Mouse (Mus musculus): ENCODE measurements around the gene Atxn1.

The Atxn1 gene

DNA sequence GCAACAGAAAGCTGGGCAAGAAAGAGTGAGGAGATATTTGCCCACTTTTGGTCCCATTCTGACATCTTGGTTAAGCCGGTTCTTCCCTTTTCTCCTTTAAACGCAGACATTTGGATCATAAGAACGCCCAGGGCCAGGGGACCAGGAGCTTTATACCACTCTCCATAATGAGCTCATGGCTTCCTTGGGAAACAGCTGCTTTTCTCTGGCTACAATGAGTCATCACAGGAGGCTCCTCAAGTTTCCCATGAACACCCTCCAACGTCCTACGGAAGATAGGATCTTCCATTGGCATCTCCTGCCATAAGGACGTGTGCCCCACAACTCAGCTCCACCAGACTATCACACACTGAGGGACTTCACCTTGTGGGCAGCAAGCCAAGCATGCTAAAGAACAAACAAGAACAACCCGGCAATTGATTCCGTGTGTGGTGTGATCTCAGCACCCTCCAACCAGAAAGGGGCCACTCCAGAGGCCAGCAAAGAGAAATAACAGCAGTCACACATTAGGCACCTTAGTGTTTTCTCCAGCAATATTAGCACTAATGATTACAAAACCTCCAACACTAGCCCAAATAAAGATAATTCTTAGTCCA is 135.4 kb downstream of the Atxn1 start:
- DNase-seq (ENCODE audit: low read depth, low spot score): no peak

DNA sequence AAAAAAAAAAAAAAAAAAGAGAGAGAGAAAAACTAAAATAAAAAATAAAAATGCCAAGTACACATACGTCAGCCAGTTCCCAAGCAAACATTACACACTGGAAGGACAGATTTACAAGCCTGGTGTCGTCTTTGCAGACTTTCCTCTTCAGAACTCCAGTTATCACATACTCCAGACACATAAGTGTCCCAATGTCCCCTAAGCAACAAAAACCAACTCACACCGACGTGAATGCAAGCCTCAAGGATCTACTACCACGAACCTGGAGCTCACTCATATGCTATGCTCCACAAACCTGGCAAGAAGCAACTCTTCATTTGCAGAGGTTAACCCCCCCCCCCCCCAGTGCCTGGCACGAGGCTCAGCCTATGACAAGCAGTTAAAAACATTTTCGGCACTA is 136.8 kb downstream of the Atxn1 start:
- DNase-seq (ENCODE audit: low read depth, low spot score): no peak

DNA sequence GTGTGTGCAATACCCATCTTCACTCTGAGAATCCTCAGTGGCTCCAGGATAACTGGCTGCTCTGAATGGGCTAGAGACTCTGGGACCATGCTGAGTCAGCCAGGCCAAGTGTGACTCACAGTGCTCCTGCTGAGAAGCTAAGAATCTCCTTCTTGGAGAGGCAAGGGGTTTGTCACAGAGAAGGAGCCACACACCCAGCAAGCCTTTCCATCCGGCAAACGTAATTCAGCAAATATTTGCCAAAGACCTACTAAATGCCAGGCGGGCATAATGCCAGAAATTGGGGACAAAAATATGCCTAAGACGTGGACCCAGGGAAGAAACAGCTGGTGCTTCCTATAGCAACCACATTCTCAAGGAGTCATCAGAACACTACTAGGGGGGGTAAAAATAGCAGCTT is 137.2 kb downstream of the Atxn1 start:
- no peak for DNase-seq (ENCODE audit: low read depth, low spot score)

DNA sequence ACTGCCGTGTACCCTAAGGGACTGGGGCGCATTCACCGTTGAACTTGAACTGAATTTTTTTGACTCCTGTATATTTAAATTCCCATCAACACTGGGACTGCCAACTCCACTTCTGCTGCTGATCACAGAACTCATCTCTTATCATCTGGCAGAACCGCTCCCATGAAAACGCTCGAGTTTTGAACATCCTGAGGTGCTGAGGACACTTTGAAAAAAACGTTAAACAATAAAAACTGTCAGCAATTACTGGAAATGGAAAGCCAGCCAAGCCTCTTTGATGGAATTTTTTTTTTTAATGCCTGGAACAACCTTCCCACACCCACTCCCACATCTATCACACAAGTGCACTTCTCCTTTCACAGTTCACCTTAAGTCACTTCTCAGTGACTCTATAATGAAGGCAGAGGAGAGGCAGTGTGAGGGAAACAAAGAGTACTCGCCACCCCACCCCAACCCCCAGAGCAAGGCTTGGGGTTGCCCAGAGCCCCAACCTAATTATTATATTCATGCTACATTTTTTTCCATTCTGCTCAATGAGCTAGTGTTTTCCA is 137.7 kb downstream of the Atxn1 start:
- no peak for DNase-seq (ENCODE audit: low read depth, low spot score)

DNA sequence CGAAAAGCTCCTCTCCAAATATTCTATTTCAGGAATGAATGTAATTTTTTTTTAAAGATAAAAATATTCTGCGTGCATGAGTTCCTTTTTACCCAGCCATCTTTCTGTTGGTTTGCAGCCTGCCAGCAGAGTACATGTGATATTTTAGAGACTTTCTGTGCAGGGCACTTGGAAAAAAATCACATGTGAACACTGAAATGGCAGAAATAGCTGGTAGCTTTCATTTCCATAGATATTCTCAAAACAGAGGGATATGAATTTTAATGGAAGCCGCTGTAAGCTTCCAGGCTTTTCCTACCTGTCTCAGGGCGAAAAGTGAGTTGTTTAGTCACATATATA is 142.3 kb downstream of the Atxn1 start:
- no peak for DNase-seq (ENCODE audit: low read depth, low spot score)

DNA sequence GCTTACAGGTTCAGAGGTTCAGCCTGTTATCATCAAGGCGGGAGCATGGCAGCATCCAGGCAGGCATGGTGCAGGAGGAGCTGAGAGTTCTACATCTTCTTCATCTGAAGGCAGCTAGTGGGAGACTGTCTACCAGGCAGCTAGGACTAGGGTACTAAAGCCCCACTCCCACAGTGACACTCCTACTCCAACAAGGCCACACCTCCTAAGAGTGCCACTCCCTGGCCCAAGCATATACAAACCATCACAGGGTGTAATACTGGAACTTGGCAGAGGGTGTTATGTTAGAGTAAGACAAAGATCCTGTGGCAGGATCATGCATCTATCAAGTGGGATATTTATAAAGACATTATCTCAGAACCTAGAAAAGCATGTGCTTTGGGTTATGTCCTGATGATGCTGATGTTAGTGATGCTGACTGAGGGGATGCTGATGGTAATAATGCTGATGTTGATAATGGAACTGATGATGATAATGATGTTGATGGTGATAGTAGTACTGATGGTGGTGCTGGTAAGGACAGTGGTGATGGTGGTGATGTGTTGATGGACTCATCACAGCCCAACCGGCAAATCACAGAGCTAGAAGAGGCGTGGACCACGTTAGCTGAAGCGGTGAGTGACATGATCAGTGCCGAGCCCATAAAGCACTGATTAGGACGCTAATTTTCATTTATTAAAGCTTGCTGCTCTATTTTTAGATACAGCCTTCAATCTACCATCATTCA is 142.9 kb downstream of the Atxn1 start:
- no peak for DNase-seq (ENCODE audit: low read depth, low spot score)

DNA sequence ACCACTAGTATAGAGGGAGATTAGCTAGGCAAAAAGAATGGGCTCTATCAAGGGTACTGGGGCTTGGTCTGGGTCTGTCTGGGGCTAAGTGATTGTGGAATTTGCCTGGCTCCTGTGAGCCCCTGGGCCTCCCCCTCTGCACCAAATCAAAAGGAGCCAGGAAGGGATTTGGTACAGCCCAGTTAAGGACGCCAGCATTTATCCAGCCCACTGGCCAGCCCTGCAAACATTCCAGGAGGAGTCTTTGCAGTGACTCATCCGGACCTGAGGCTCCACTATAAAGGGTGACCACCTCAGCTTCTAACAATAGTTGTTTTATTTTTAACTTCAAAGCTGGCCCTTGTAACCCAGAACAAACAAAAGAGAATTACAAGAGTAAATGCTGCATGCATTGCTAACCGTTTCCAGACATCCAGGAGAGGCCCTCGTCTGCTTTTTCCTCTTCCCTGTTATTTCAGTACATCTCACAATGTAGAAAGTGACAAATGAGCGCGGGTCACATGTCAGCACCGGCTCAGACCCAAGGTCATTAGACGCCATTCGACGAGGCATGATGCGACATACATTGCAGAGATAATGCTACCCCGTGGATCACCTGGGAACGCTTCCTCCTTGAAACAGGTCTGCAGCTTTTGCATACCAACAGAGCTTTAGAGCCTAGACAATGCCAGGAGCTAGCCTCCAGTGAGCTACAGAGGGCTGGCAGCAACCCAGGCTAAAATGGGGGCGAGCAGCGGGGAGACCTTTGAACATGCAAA is 144.2 kb downstream of the Atxn1 start:
- no peak for DNase-seq (ENCODE audit: low read depth, low spot score)

DNA sequence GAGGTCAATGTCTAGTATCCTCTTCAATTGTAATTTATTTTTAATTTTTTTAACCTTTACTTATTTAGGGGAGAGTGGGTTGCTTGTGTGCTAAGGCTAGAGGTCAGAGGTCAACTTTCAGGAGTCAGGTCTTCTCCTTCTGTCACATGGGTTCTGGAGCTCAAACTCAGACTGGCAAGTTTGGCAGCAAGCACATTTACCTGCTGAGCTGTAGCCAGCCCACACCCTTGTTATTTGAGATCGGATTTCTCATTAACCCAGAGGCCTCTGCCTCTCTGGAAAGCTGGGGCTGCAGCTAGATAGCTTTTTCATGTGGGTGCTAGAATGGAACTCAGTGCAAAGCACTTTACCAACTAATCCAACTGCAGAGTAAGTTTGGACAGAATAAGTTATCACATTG is 148.1 kb downstream of the Atxn1 start:
- no peak for DNase-seq (ENCODE audit: low read depth, low spot score)

DNA sequence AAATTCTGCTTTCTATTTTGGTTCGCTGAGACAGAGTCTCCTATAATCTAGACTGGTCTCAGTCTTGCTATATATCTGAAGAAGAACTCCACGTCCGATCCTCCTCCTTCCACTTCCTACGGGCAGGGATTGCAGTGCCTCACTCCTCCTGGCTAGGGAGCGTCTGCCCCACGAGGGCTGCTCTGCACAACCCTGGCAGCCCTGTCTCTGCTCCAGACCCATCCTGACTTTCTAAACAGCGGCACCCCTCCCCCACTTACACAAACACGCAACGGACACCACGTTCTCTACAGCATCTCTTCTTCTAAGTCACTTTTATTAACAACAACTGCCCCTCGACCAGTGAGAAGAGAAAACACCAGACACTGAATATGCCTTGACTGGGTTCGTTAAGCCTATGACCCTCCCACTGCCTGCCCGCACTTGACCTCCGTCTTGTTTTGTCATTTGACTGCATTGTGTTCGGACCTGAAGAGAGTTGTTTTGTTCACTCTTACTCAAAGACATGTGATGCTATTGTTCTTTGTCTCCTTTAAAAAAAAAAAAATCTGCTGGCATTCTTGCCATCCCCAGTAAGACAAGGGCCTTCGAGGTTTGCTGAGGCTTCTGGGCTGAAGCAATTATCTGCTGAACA is 154.9 kb downstream of the Atxn1 start:
- no peak for DNase-seq (ENCODE audit: low read depth, low spot score)

DNA sequence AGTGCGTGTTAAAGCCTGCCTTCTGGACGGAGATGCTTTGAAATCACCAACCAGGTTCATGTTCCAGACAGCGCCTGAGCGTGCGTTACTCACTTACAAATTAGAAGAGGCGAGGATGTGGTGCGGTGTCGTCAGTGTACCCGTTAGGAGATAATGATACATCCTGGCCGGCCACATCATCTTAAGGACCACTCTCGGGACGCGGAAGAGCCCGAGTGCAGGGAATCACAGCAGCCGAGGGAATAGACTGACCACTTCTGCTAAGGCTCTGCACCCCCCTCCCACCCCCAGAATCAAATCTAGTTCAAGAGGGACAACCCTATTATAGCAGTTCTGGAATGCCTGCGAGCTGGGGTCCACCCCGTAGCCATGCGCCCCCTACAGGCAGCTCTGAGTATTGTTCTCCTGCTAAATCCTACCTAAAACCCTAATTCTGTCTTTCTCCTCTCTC is 157.2 kb downstream of the Atxn1 start:
- DNase-seq (ENCODE audit: low read depth, low spot score): no peak

DNA sequence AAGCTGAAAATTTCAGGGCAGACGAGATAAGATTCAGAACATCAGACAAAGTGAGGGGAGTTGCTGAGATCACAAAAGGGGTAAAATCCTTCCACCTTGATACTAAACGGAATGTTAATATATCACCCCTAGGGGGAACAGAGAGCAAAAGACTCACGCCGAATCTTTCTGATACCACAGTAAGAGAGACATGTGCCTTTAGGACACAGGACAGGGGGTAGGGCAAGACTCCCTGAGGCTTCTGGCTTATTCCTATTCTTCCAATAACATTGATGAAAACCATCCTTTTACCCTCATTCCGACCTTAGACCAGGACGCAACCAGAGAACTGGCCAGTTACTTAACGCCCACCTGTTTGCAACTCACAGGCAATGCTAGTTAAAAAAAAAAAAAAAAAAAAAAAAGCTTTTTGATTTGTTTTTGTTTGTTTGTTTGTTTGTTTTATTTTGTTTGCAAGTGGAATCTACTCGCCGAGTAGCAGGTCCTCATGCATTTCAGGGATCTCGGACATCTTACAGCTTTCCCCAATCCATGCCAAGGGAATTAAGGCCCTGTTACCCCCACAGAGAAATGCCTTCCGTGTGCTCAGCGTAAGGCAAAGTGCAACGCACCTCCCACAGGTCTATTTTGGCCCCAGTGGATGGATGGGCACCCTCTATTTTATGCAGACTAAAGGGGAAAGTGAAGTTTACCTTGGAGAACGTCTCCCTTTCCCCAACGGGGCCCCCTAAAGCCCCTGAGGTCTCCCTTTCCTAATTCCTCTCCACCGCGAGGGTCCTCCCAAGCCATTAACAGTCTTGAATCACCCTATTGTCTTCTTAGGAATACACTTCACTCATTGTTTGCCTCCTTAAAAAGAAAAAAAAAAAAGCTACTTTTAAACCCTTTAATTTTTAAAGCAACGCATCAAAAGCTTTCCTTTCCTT is 157.9 kb downstream of the Atxn1 start:
- DNase-seq (ENCODE audit: low read depth, low spot score): no peak

DNA sequence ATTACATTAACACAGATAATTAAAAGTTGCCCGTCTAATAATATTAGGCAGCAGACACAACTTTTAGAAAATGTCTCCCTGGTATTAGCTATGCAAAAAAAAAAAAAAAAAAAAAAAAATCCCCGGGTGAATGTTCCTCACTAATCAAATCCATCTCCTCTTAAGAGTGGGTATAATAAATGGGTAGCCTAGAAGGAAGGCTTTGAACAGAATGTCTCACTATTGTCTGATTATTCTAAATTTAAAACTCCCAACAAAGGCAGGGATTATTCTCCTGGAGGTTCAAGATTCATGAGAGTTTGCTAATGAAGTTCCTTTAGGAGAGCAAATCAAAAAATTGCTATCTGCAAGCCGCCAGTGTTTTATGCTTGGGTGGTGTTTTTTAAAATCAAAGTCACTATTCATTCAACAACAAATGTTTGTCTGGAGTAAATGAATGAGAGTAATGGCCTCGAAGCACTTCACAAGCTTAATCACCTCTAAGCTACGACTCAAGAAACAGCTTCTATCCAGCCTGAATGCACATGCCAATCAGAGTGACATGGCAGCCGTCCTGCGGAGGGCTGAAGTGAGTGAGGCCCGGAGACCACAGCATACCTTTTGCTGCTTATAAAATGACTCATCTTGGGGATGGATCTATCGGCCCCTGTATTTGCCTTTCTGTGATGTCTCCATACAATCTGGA is 158.8 kb downstream of the Atxn1 start:
- no peak for DNase-seq (ENCODE audit: low read depth, low spot score)

DNA sequence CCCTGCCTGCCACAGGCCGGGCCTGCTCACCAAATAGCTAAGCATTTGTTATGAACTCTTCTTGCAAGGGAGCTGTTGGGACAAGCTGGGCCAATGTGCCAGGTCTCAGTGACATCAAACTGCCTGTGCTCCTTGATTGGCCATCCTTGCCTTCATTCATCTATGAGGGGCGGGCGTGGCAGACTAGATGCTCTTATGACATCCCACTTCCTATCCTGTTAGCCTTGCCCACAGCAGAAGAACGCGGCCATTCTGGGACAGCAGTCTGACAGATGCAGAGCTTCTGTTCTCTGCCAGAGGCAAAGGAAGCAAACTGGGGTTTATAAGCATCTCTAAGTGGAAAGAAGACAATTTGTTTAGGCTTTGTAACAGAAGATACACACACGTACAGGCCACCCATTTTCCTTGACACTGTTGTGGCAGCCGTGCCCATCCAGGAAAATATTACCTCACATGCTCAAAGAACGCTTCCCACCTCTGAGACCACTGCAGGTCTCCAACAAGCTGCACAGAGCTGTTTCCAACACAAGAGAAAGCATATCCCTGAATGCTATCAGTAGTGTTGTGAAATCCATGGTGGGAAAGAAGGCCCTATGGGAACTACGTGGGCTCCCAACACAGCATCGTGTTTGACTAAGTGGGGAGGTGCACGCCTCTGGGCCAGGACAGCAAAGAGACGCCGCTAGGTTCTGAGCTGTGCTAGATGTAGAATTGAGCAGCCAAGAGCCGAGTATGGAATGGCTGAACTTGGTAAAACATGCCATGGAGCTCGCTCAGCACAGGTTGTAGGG is 162.0 kb downstream of the Atxn1 start:
- DNase-seq (ENCODE audit: low read depth, low spot score): no peak

DNA sequence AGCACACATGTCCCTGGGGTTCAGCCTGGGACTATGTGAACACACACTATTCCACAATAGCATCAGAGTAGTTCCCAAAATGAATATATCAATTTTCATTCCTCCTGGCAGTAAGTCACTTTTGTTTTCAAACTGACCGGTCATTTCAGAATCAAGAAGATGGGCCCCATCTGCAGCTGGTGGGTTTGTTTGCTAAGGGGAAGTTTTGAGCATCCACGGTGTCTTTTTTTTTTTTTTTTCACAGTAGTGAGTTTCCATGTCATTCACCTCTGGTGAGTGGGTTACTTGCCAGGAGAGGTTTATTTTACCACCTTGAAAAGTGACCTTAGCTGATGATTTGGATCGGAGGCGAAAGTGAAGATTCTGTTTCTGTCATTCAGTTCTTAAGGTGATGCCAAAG is 166.6 kb downstream of the Atxn1 start:
- DNase-seq (ENCODE audit: low read depth, low spot score): no peak

DNA sequence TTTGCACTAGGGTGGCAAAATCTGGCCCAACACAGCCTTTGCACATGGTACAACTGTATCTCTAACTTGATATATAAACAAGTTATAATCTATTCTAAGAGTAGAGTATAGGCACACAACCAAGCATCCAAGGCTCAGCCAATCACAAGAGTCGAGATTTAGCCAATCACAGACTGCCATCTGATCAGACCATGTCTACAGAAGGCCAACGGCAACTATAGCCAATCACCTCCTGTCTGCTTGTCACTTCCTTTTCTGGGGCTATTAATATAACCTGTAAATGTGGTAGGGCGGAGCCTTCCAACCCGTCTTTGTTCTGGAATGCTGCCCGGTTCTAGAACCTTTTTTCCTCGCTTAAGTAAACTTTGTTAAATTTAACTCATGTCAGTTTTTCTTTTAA is 167.1 kb downstream of the Atxn1 start:
- no peak for DNase-seq (ENCODE audit: low read depth, low spot score)

DNA sequence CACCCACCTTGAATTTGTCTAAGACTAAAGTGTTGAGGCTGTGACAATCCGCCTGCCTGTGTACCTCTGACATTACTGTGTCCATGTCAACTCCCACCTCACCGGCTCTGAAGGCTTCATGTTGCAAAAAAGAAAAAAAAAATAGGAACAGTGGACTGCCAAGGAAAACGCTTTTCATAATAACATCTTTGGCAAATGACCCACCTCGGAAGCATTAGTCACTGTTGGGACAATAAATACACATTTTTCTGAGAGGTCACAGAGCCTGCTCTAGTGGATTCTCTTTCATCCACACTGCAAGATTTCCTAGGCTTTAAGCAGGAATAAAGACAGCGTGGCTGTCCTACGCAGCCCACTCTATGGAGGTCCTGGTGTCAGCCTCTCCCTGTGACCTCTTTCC is 168.5 kb downstream of the Atxn1 start:
- DNase-seq (ENCODE audit: low read depth, low spot score): no peak

DNA sequence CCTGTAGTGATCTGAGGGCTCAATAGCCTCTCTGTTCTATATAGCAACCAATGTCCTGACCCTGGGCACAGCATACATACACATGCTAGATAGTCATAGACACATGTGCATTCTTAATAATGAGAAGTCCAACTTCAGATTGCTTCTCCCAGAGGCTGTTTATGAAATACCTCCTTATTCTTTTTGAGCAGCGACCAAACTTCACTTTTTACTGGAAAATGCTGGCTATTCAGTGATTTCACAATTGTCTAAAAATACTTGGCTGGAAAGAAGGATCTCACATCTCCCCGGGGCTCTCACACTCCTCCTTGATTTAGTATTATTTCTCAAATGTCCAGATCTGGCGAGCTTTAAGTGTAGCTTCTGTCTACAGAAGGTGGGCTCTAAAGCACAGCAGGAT is 171.0 kb downstream of the Atxn1 start:
- DNase-seq (ENCODE audit: low read depth, low spot score): no peak

DNA sequence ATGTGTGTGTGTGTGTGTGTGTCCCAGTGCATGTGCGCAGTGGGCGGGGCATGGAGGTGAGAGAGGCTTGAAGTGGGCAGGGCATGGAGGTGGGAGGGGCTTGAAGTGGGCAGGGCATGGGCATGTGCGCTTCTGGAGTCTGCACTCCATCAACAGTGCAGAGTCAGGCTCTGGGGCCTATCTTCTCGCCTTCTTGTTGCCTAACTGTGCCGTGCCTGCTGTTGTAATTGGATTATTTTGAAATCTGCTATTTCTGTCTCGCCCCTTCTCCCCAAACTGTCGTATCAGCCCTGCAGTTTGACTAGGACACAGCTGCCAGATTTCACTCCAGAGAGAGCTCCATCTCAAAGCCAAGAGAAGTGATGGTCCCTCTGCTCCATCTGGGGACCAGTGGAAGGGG is 178.4 kb downstream of the Atxn1 start:
- DNase-seq (ENCODE audit: low read depth, low spot score): no peak

DNA sequence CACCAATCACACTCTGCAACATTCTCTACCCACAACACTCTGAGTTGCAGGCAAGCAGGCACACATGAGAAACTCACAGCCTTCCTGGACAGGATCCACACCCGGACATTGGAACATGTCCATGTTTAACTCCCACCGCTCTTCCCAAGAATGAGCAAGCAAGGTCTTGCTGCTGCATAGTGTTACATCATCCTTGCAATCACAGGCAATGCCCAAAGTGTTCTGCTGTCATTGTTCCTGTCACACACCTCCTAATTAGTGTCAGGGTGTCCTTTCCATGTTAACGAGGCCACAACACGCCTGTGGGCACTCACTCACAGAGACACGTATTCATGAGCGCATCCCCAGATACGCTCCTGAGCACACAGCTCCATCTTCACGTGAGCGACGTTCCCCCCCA is 181.1 kb downstream of the Atxn1 start:
- no peak for DNase-seq (ENCODE audit: low read depth, low spot score)

DNA sequence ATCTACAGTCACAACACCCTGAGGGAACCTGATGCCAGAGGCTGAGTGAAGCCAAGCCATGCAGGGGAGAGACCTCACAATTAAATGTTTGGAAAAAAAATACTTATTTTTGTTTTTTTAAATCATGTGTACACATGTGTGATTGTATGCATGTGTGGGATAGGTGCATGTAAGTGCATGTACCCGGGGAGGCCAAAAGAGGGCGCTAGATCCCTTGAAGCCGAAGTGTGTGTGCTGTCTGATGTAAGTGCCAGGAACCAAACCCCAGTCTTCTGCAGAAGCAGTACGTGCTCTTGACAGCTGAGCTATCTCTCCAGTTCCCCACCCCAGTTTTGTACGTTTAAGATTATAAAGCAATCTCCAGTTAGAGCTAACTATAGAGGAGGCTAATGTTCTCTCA is 186.1 kb downstream of the Atxn1 start:
- DNase-seq (ENCODE audit: low read depth, low spot score): no peak
